Mouse (Mus musculus): ENCODE results near the gene Nfya.

GRCm38 (mm10) chr17:48433006-48433655 lies 23.4 kb upstream of the Nfya start:
- TF ChIP-seq MAFK (IDR thresholded peaks at IDR 0.05; ENCODE audit: insufficient read depth, low read depth, low read length) (no peak), ZC3H11A (IDR thresholded peaks at IDR 0.05; ENCODE audit: borderline replicate concordance, low read depth, low read length) (no peak), ZNF384 (IDR thresholded peaks at IDR 0.05; ENCODE audit: low read depth, low read length) (no peak)

Data from ES-E14 (cell line).